ENCODE assay signal across 8 mouse cellular contexts in the genomic region with DNA sequence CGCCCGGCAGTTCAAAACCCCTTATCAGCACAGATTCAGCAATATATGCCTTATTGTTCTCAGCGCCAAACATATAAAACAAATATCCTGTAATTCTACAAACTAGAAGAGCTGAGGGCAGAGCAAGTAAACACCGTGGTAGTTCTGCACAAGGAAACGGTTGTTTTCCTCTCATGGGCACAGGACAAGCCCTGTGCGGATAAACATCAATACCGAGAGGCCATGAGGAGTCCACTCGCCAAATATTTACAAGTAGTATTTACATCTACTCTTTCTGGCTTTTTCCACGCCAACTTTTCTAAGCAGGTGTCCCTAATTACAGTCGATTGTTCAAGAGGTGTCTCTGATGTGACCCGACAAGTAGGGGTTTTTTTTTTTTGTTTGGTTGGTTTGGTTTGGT. TPM values are rescaled to one million over a fixed set of nuclear protein-coding genes. Genes with fewer than 3 reads are reported as not detected.
DNase-seq lines count a peak whose midpoint lies in the region; ATAC-seq lines count a peak whose summit lies in the region.

No protein-coding gene starts in this region.

- H3K9me3 ChIP-seq in heart, embryonic 12.5 days (replicated peaks), result no peaks in the 10 kb centered on the region
- no peaks in the 10 kb centered on the region for H3K9me3 ChIP-seq in forebrain, embryonic 11.5 days (ENCODE audit: control insufficient read depth, low read length)
- H3K9me3 ChIP-seq in limb, embryonic 11.5 days (ENCODE audit: control insufficient read depth, low read length), result no peaks in the 10 kb centered on the region
- no peaks in the 10 kb centered on the region for H3K9me3 ChIP-seq in midbrain, embryonic 16.5 days (replicated peaks; ENCODE audit: control insufficient read depth, low read length, poor library complexity, severe bottlenecking)

- H3K36me3 ChIP-seq in heart, embryonic 12.5 days, result no peaks in the 10 kb centered on the region
- no peaks in the 10 kb centered on the region for H3K36me3 ChIP-seq in forebrain, embryonic 11.5 days (ENCODE audit: control insufficient read depth, insufficient read depth, low read length)
- H3K36me3 ChIP-seq in limb, embryonic 11.5 days (ENCODE audit: control insufficient read depth, insufficient read depth, low read length), result no peaks in the 10 kb centered on the region
- H3K36me3 ChIP-seq in midbrain, embryonic 16.5 days (ENCODE audit: control insufficient read depth, insufficient read depth, low read length), result no peaks in the 10 kb centered on the region

- ATAC-seq in heart, embryonic 12.5 days (ENCODE audit: insufficient number of reproducible peaks, low FRiP score), result no peak
- no peak for ATAC-seq in forebrain, embryonic 11.5 days (replicated peaks; ENCODE audit: low FRiP score)
- no peak for ATAC-seq in limb, embryonic 11.5 days (ENCODE audit: insufficient number of reproducible peaks, low FRiP score, low TSS enrichment, low read depth)
- no peak for ATAC-seq in midbrain, embryonic 16.5 days

- H3K9ac ChIP-seq in heart, embryonic 12.5 days, result peak overlapping the region; percentile 85
- peak overlapping the region; percentile 75 for H3K9ac ChIP-seq in forebrain, embryonic 11.5 days (ENCODE audit: low read length)
- H3K9ac ChIP-seq in limb, embryonic 11.5 days (ENCODE audit: low read length), result peak overlapping the region; percentile 87
- no peak overlapping the region; the same call in 1 of the 2 replicates for H3K9ac ChIP-seq in midbrain, embryonic 16.5 days (ENCODE audit: low read depth, low read length)

- peaks cover 24% of the 10 kb centered on the region for H3K4me1 ChIP-seq in heart, embryonic 12.5 days (replicated peaks)
- H3K4me1 ChIP-seq in forebrain, embryonic 11.5 days (replicated peaks; ENCODE audit: control insufficient read depth, insufficient read depth, low read length), result peaks cover 7% of the 10 kb centered on the region; the same call in 1 of the 2 replicates
- H3K4me1 ChIP-seq in limb, embryonic 11.5 days (ENCODE audit: control insufficient read depth, insufficient read depth, low read length), result peaks cover 16% of the 10 kb centered on the region
- peaks cover 15% of the 10 kb centered on the region for H3K4me1 ChIP-seq in midbrain, embryonic 16.5 days (ENCODE audit: control insufficient read depth, insufficient read depth, low read length)

- peak overlapping the region; percentile 96 for H3K27ac ChIP-seq in heart, embryonic 12.5 days (ENCODE audit: poor library complexity, severe bottlenecking)
- H3K27ac ChIP-seq in forebrain, embryonic 11.5 days (ENCODE audit: low read depth, low read length), result peak overlapping the region; percentile 95
- H3K27ac ChIP-seq in limb, embryonic 11.5 days (replicated peaks; ENCODE audit: low read depth, low read length), result peak overlapping the region; percentile 98
- H3K27ac ChIP-seq in midbrain, embryonic 16.5 days (ENCODE audit: low read length), result no peak overlapping the region; the same call in 1 of the 2 replicates

- under 1% methylated on average over 11 of the region's 11 CpGs for WGBS in heart, embryonic 12.5 days
- whole genome bisulfite sequencing in forebrain, embryonic 11.5 days, result 1% methylated on average over 11 of the region's 11 CpGs
- WGBS in limb, embryonic 11.5 days, result 2% methylated on average over 11 of the region's 11 CpGs
- 3% methylated on average over 11 of the region's 11 CpGs for WGBS in midbrain, embryonic 16.5 days

- peak overlapping the region; percentile 89 for H3K4me3 ChIP-seq in heart, embryonic 12.5 days
- peak overlapping the region; percentile 66 for H3K4me3 ChIP-seq in forebrain, embryonic 11.5 days (ENCODE audit: low read depth, low read length)
- H3K4me3 ChIP-seq in limb, embryonic 11.5 days (ENCODE audit: low read depth, low read length), result peak overlapping the region; percentile 76
- H3K4me3 ChIP-seq in midbrain, embryonic 16.5 days (ENCODE audit: low read depth, low read length), result peak overlapping the region; percentile 61

- peak overlapping the region; percentile 69 for H3K4me2 ChIP-seq in heart, embryonic 12.5 days
- peak overlapping the region; percentile 69 for H3K4me2 ChIP-seq in forebrain, embryonic 11.5 days (ENCODE audit: low read depth, low read length, severe bottlenecking)
- peak overlapping the region; percentile 63 for H3K4me2 ChIP-seq in limb, embryonic 11.5 days (ENCODE audit: low read depth, severe bottlenecking)
- peak overlapping the region; percentile 81 for H3K4me2 ChIP-seq in midbrain, embryonic 16.5 days (ENCODE audit: low read length)

- H3K27me3 ChIP-seq in heart, embryonic 12.5 days (replicated peaks), result no peaks in the 10 kb centered on the region
- no peaks in the 10 kb centered on the region; the same call in 1 of the 2 replicates for H3K27me3 ChIP-seq in forebrain, embryonic 11.5 days (ENCODE audit: control insufficient read depth, insufficient read depth, low read length)
- H3K27me3 ChIP-seq in limb, embryonic 11.5 days (ENCODE audit: control insufficient read depth, insufficient read depth, low read length), result no peaks in the 10 kb centered on the region
- no peaks in the 10 kb centered on the region for H3K27me3 ChIP-seq in midbrain, embryonic 16.5 days (ENCODE audit: control insufficient read depth, insufficient read depth, low read depth, low read length)

- DNase-seq in heart, adult 11 months, result no peak
- no peak for DNase-seq in forebrain, embryonic 11.5 days (ENCODE audit: low spot score)
- DNase-seq in limb, embryonic 11.5 days (ENCODE audit: low spot score), result peak; percentile 46
- DNase-seq in urinary bladder, postnatal 4 days (ENCODE audit: low spot score in 2 of 2), result no peak
- no peak for DNase-seq in left cerebral cortex, adult 8-10 months (ENCODE audit: low spot score in 2 of 2)
- DNase-seq in urinary bladder, adult 18-20 months (ENCODE audit: low spot score in 2 of 2), result no peak

RNA-seq across cellular contexts. Expression of a gene that starts 0.7 kb away (rescaled TPM):
- 2.2 and 2.9 TPM in 2 replicates for polyA plus RNA-seq in heart, embryonic 12.5 days (2016; fragmentation: Nextera tagmentation; extraction: Ambion mirVana)
- polyA plus RNA-seq in forebrain, embryonic 11.5 days (2014; fragmentation: Nextera tagmentation; extraction: Ambion mirVana), result 2.2 and 4.5 TPM in 2 replicates
- polyA plus RNA-seq in limb, embryonic 11.5 days (2014; fragmentation: Nextera tagmentation; extraction: Ambion mirVana), result 5.2 and 5.8 TPM in 2 replicates
- polyA plus RNA-seq in midbrain, embryonic 16.5 days (2015; fragmentation: Nextera tagmentation; extraction: Ambion mirVana), result 2.2 and 2.7 TPM in 2 replicates
- 10 to 100 TPM; 55.2 to 62.5 (median 57.8) TPM for total RNA-seq in left cerebral cortex, adult 8-10 months (2022)
